In the genomic region with DNA sequence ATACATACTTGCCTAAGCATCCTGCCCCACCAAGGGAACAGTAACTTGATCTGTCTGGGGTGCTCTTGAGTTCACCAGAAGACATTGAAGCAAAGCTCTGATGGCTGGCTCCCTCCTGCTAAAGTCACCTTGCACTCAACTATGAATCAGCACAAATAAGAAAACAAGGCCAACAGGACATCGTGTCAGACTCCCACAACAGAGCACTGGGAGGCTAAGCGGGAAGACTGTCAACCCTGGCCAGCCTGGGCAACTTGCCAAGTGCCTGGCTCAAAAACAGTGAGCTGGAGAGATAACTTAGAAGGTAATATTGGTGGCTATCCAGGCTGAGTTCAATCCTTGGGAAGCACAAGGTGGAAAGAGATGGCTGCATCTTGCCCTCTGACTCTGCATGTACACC, we compare ENCODE assay signal across 7 mouse cellular contexts. TPM values are rescaled to one million over a fixed set of nuclear protein-coding genes. Genes with fewer than 3 reads are reported as not detected.
DNase-seq lines count a peak whose midpoint lies in the region; ATAC-seq and TF ChIP-seq lines count a peak whose summit lies in the region.

No protein-coding gene starts in this region.

- no peaks in the 10 kb centered on the region for H3K9me3 ChIP-seq in forebrain, postnatal 0 days (ENCODE audit: low read length)
- no peaks in the 10 kb centered on the region for H3K9me3 ChIP-seq in midbrain, embryonic 15.5 days

- intact Hi-C loops in heart, postnatal 25 days (cut with DNase I): no loop called here

- no peak for TF ChIP-seq CTCF in lung, adult 2 months (IDR thresholded peaks at IDR 0.05; ENCODE audit: insufficient read depth, low read length)
- TF ChIP-seq CTCF in forebrain, postnatal 0 days (IDR thresholded peaks at IDR 0.05; ENCODE audit: low read depth): no peak

- H3K36me3 ChIP-seq in forebrain, postnatal 0 days (ENCODE audit: insufficient read depth): no peaks in the 10 kb centered on the region
- no peaks in the 10 kb centered on the region for H3K36me3 ChIP-seq in midbrain, embryonic 15.5 days (replicated peaks)

- H3K27ac ChIP-seq in forebrain, postnatal 0 days (ENCODE audit: low read depth, low read length): no peak overlapping the region
- no peak overlapping the region for H3K27ac ChIP-seq in midbrain, embryonic 15.5 days

- no peak overlapping the region for H3K9ac ChIP-seq in forebrain, postnatal 0 days
- H3K9ac ChIP-seq in midbrain, embryonic 15.5 days: no peak overlapping the region

- no peak overlapping the region for H3K4me2 ChIP-seq in forebrain, postnatal 0 days (ENCODE audit: low read depth)
- no peak overlapping the region for H3K4me2 ChIP-seq in midbrain, embryonic 15.5 days

- no peaks in the 10 kb centered on the region for H3K27me3 ChIP-seq in forebrain, postnatal 0 days (ENCODE audit: insufficient read depth, low read length)
- no peaks in the 10 kb centered on the region for H3K27me3 ChIP-seq in midbrain, embryonic 15.5 days (replicated peaks)

- DNase-seq in lung, postnatal 14 days: peak; percentile 29
- no peak for DNase-seq in lung, adult 2 months
- DNase-seq in adrenal gland, postnatal 25 days: peak; percentile 91
- DNase-seq in heart, postnatal 25 days (ENCODE audit: low spot score): peak; percentile 37
- DNase-seq in urinary bladder, adult 2 months (ENCODE audit: low spot score): peak; percentile 47
- DNase-seq in forebrain, postnatal 0 days: no peak

- no peaks in the 10 kb centered on the region for H3K4me1 ChIP-seq in lung, adult 2 months (ENCODE audit: control insufficient read depth, insufficient read depth, low read length)
- H3K4me1 ChIP-seq in forebrain, postnatal 0 days (ENCODE audit: insufficient read depth): no peaks in the 10 kb centered on the region
- no peaks in the 10 kb centered on the region for H3K4me1 ChIP-seq in midbrain, embryonic 15.5 days

- no peak for ATAC-seq in forebrain, postnatal 0 days
- no peak for ATAC-seq in midbrain, embryonic 15.5 days (replicated peaks)

- WGBS in lung, adult 2 months: 7% methylated on average over 2 of the region's 2 CpGs
- 19% methylated on average over 2 of the region's 2 CpGs for WGBS in forebrain, postnatal 0 days
- WGBS in midbrain, embryonic 15.5 days: 44% methylated on average over 2 of the region's 2 CpGs

- TF ChIP-seq POLR2A in lung, adult 2 months (IDR thresholded peaks at IDR 0.05; ENCODE audit: borderline replicate concordance, extremely low read depth, low read depth, low read length): no peak

- H3K4me3 ChIP-seq in lung, adult 2 months (replicated peaks; ENCODE audit: extremely low read depth, low read depth, low read length): no peak overlapping the region
- no peak overlapping the region for H3K4me3 ChIP-seq in forebrain, postnatal 0 days (ENCODE audit: low read depth, low read length)
- H3K4me3 ChIP-seq in midbrain, embryonic 15.5 days: no peak overlapping the region

RNA-seq across cellular contexts. Expression of a gene that starts 8.7 kb away (rescaled TPM):
- polyA plus RNA-seq in lung, adult 2 months (2012; rRNA removed): 0.49 and 0.51 TPM in 2 replicates
- 2.4 and 3.6 TPM in 2 replicates for total RNA-seq in adrenal gland, postnatal 25 days (2021)
- total RNA-seq in heart, postnatal 25 days (2021): 10 to 100 TPM; 13.1 to 15.4 TPM
- 0.98 and 1.2 TPM in 2 replicates for polyA plus RNA-seq in urinary bladder, adult 2 months (2012; rRNA removed)
- 0.77 and 1.00 TPM in 2 replicates for total RNA-seq in forebrain, postnatal 0 days (2014; rRNA removed)
- 1.1 and 1.4 TPM in 2 replicates for polyA plus RNA-seq in forebrain, postnatal 0 days (2015; fragmentation: Nextera tagmentation; extraction: Ambion mirVana)
- polyA plus RNA-seq in midbrain, embryonic 15.5 days (2015; fragmentation: Nextera tagmentation; extraction: Ambion mirVana): 1.0 and 1.3 TPM in 2 replicates

RNA-seq across cellular contexts. Expression of a gene that starts 8.7 kb away (rescaled TPM):
- 6.4 and 8.7 TPM in 2 replicates for polyA plus RNA-seq in lung, adult 2 months (2012; rRNA removed)
- 9.1 and 10.6 TPM in 2 replicates for total RNA-seq in adrenal gland, postnatal 25 days (2021)
- 1 to 10 TPM; 4.6 to 7.5 TPM for total RNA-seq in heart, postnatal 25 days (2021)
- polyA plus RNA-seq in urinary bladder, adult 2 months (2012; rRNA removed): 8.7 and 9.3 TPM in 2 replicates
- 12.5 and 13.7 TPM in 2 replicates for total RNA-seq in forebrain, postnatal 0 days (2014; rRNA removed)
- polyA plus RNA-seq in forebrain, postnatal 0 days (2015; fragmentation: Nextera tagmentation; extraction: Ambion mirVana): 15.5 and 16.1 TPM in 2 replicates
- 18.6 and 20.4 TPM in 2 replicates for polyA plus RNA-seq in midbrain, embryonic 15.5 days (2015; fragmentation: Nextera tagmentation; extraction: Ambion mirVana)

RNA-seq across cellular contexts. Expression of a gene that starts 13.7 kb away (rescaled TPM):
- polyA plus RNA-seq in lung, adult 2 months (2012; rRNA removed): 35.5 and 48.3 TPM in 2 replicates
- total RNA-seq in adrenal gland, postnatal 25 days (2021): 60.5 and 64.2 TPM in 2 replicates
- 10 to 100 TPM; 38.9 to 41.8 TPM for total RNA-seq in heart, postnatal 25 days (2021)
- 52.1 and 54.6 TPM in 2 replicates for polyA plus RNA-seq in urinary bladder, adult 2 months (2012; rRNA removed)
- 61.6 and 62.9 TPM in 2 replicates for total RNA-seq in forebrain, postnatal 0 days (2014; rRNA removed)
- 44.2 and 48.8 TPM in 2 replicates for polyA plus RNA-seq in forebrain, postnatal 0 days (2015; fragmentation: Nextera tagmentation; extraction: Ambion mirVana)
- 63.6 and 63.7 TPM in 2 replicates for polyA plus RNA-seq in midbrain, embryonic 15.5 days (2015; fragmentation: Nextera tagmentation; extraction: Ambion mirVana)

RNA-seq across cellular contexts. Expression of a gene that starts 40.1 kb away (rescaled TPM):
- 44.5 and 47.0 TPM in 2 replicates for polyA plus RNA-seq in lung, adult 2 months (2012; rRNA removed)
- total RNA-seq in adrenal gland, postnatal 25 days (2021): 59.1 and 76.4 TPM in 2 replicates
- total RNA-seq in heart, postnatal 25 days (2021): 10 to 100 TPM; 33.5 to 35.2 TPM
- polyA plus RNA-seq in urinary bladder, adult 2 months (2012; rRNA removed): 27.4 and 38.5 TPM in 2 replicates
- total RNA-seq in forebrain, postnatal 0 days (2014; rRNA removed): 21.2 and 29.8 TPM in 2 replicates
- 36.8 and 43.7 TPM in 2 replicates for polyA plus RNA-seq in forebrain, postnatal 0 days (2015; fragmentation: Nextera tagmentation; extraction: Ambion mirVana)
- polyA plus RNA-seq in midbrain, embryonic 15.5 days (2015; fragmentation: Nextera tagmentation; extraction: Ambion mirVana): 53.0 and 59.1 TPM in 2 replicates

RNA-seq across cellular contexts. Expression of a gene that starts 57.5 kb away (rescaled TPM):
- polyA plus RNA-seq in lung, adult 2 months (2012; rRNA removed): 66.5 and 74.9 TPM in 2 replicates
- 36.2 and 37.2 TPM in 2 replicates for total RNA-seq in adrenal gland, postnatal 25 days (2021)
- total RNA-seq in heart, postnatal 25 days (2021): 10 to 100 TPM; 70.1 to 70.3 TPM
- polyA plus RNA-seq in urinary bladder, adult 2 months (2012; rRNA removed): 21.4 and 22.2 TPM in 2 replicates
- 47.1 and 55.1 TPM in 2 replicates for total RNA-seq in forebrain, postnatal 0 days (2014; rRNA removed)
- polyA plus RNA-seq in forebrain, postnatal 0 days (2015; fragmentation: Nextera tagmentation; extraction: Ambion mirVana): 8.8 and 12.2 TPM in 2 replicates
- 16.5 and 17.6 TPM in 2 replicates for polyA plus RNA-seq in midbrain, embryonic 15.5 days (2015; fragmentation: Nextera tagmentation; extraction: Ambion mirVana)

Comparison
In these comparisons a context has a peak if more than half of its experiments do, and no peak if none do; other contexts are left out.
1. DNase-seq: peak in lung, postnatal 14 days (single experiment), adrenal gland, postnatal 25 days (single experiment), heart, postnatal 25 days (single experiment) and urinary bladder, adult 2 months (single experiment); none in lung, adult 2 months (single experiment) and forebrain, postnatal 0 days (single experiment).